Mouse (Mus musculus) brain, adult 10 weeks (tissue): ENCODE measurements around the gene Slc47a2. TPM values are rescaled to one million over a fixed set of nuclear protein-coding genes. Genes with fewer than 3 reads are reported as not detected.

ENCODE experiments used
- polyA plus RNA-seq: library from polyadenylated mRNA; stranded (reverse); fragments of 350-450 nt; fragmentation: Illumina TruSeq; extraction: RNeasy Lipid Tissue Mini Kit (QIAGEN cat#74804); gene quantifications from one replicate; pipeline ENCODE4 v1.2.3, GENCODE M21; 2015; ENCODE audit warnings: low read depth, low replicate concordance

The Slc47a2 gene
- not detected for polyA plus RNA-seq

GRCm38 (mm10) chr11:61342505-61343420 is at the start of gene Slc47a2:
Gene Slc47a2, minus strand, starts transcription at chr11:61342860.

GRCm38 (mm10) chr11:61377881-61378613 is 35.4 kb upstream of the Slc47a2 start, which contains the start of gene Slc47a1:
Gene Slc47a1, minus strand, starts transcription at chr11:61378345.

GRCm38 (mm10) chr11:61266551-61267533 is 75.8 kb downstream of the Slc47a2 start, which contains the start of gene Aldh3a2:
Gene Aldh3a2, minus strand, starts transcription at chr11:61267464.

Other genes with a start within 250 kb of the Slc47a2 start
- gene Tnfrsf13b, start 216.1 kb downstream of the Slc47a2 start, polyA plus RNA-seq, result 1.7 TPM
- 122 TPM for gene Usp22, start 167.8 kb downstream of the Slc47a2 start, polyA plus RNA-seq
- gene Aldh3a1, start 135.3 kb downstream of the Slc47a2 start, polyA plus RNA-seq, result 2.2 TPM
- 49.8 TPM for gene Aldh3a2, start 75.4 kb downstream of the Slc47a2 start, polyA plus RNA-seq
- 1.7 TPM for gene Slc47a1, start 35.5 kb upstream of the Slc47a2 start, polyA plus RNA-seq
- 258 TPM for gene Rnf112, start 111.3 kb upstream of the Slc47a2 start, polyA plus RNA-seq
- gene Mfap4, start 142.6 kb upstream of the Slc47a2 start, polyA plus RNA-seq, result 2.2 TPM
- 13.7 TPM for gene Mapk7, start 151.5 kb upstream of the Slc47a2 start, polyA plus RNA-seq
- 35.4 TPM for gene B9d1, start 162.3 kb upstream of the Slc47a2 start, polyA plus RNA-seq
- gene Epn2, start 236.8 kb upstream of the Slc47a2 start, polyA plus RNA-seq, result 90.3 TPM